Mouse (Mus musculus): Measurements from ENCODE around the gene Tff2. TPM values are rescaled to one million over a fixed set of nuclear protein-coding genes. Genes with fewer than 3 reads are reported as not detected.

Gene Tff2
- total and polyA plus RNA-seq, 3 experiments: not detected

- TF ChIP-seq SIN3A (IDR thresholded peaks at IDR 0.05; ENCODE audit: low read length) (no peak), PAX5 (IDR thresholded peaks at IDR 0.05; ENCODE audit: low read length) (no peak), NELFE (IDR thresholded peaks at IDR 0.05; ENCODE audit: low read depth, low read length) (no peak), POLR2A (IDR thresholded peaks at IDR 0.05; ENCODE audit: low read depth, low read length) (no peak)
- Histone ChIP-seq H3K9me3 (replicated peaks; ENCODE audit: low read length) (peaks cover 6% of the 10 kb centered on the region), H3K4me1 (ENCODE audit: control insufficient read depth in 1 of 2, insufficient read depth in 2 of 2) (peaks cover 3 to 4% of the 10 kb centered on the region in 2 experiments; a peak in 3 of 4 replicates), H3K27ac (ENCODE audit: insufficient read depth, low read depth) (no peak overlapping the region), H3K4me2 (ENCODE audit: insufficient read depth, low read depth, poor library complexity, severe bottlenecking) (no peak overlapping the region), H3K36me3 (replicated peaks in 1 of 2; ENCODE audit: control insufficient read depth in 1 of 2, insufficient read depth in 1 of 2, low read length in 1 of 2) (peaks cover 7 to 8% of the 10 kb centered on the region in 2 experiments), H3K79me2 (replicated peaks; ENCODE audit: control insufficient read depth, extremely low read depth, insufficient read depth, poor library complexity, severe bottlenecking) (no peaks in the 10 kb centered on the region), H3K27me3 (replicated peaks) (peaks cover 2% of the 10 kb centered on the region), H3K4me3 (replicated peaks in 1 of 3; ENCODE audit: low read depth in 2 of 3, low read length in 2 of 3, poor library complexity in 1 of 3) (no peak overlapping the region), H3K9ac (ENCODE audit: insufficient read depth, low read depth) (no peak overlapping the region)
- no peak for DNase-seq (ENCODE audit: extremely low read depth)
- in situ Hi-C loops (cut with MboI; ENCODE audit: low pct_ligation_motif_present, low pct_unique_long_range_greater_than_20kb, low sequenced_read_pairs): no loop called here
- dilution Hi-C loops (cut with MboI; ENCODE audit: extremely low pct_ligation_motif_present, extremely low pct_unique_long_range_greater_than_20kb, low sequenced_read_pairs): no loop called here
Observed at GRCm38 (mm10) chr17:31095570-31095969, 48.5 kb downstream of the Tff2 start.

GRCm38 (mm10) chr17:31094781-31095180 lies 49.3 kb downstream of the Tff2 start:
- Histone ChIP-seq H3K36me3 (replicated peaks in 1 of 2; ENCODE audit: control insufficient read depth in 1 of 2, insufficient read depth in 1 of 2, low read length in 1 of 2) (peaks cover 7 to 8% of the 10 kb centered on the region in 2 experiments), H3K79me2 (replicated peaks; ENCODE audit: control insufficient read depth, extremely low read depth, insufficient read depth, poor library complexity, severe bottlenecking) (no peaks in the 10 kb centered on the region), H3K4me2 (ENCODE audit: insufficient read depth, low read depth, poor library complexity, severe bottlenecking) (no peak overlapping the region), H3K4me3 (replicated peaks in 1 of 3; ENCODE audit: low read depth in 2 of 3, low read length in 2 of 3, poor library complexity in 1 of 3) (no peak overlapping the region), H3K27me3 (replicated peaks) (peaks cover under 1% of the 10 kb centered on the region), H3K9ac (ENCODE audit: insufficient read depth, low read depth) (no peak overlapping the region), H3K9me3 (replicated peaks; ENCODE audit: low read length) (peaks cover 6% of the 10 kb centered on the region), H3K4me1 (ENCODE audit: control insufficient read depth in 1 of 2, insufficient read depth in 2 of 2) (peaks cover 8 to 11% of the 10 kb centered on the region in 2 experiments), H3K27ac (ENCODE audit: insufficient read depth, low read depth) (no peak overlapping the region)
- in situ Hi-C loops (cut with MboI; ENCODE audit: low pct_ligation_motif_present, low pct_unique_long_range_greater_than_20kb, low sequenced_read_pairs): no loop called here
- TF ChIP-seq MYC (IDR thresholded peaks at IDR 0.05; ENCODE audit: low read depth, low read length) (no peak), ETS1 (conservative IDR thresholded peaks at IDR 0.05; ENCODE audit: low read depth, low read length) (no peak), MAX (IDR thresholded peaks at IDR 0.05; ENCODE audit: low read length) (no peak), MEF2A (IDR thresholded peaks at IDR 0.05; ENCODE audit: borderline replicate concordance, low read depth, low read length) (no peak)
- dilution Hi-C loops (cut with MboI; ENCODE audit: extremely low pct_ligation_motif_present, extremely low pct_unique_long_range_greater_than_20kb, low sequenced_read_pairs): no loop called here
- DNase-seq (ENCODE audit: extremely low read depth): no peak

Other genes with a start within 250 kb of the Tff2 start
- 0.04 TPM in 2 replicates for gene Glp1r, start 242.5 kb downstream of the Tff2 start, total RNA-seq (2012; rRNA removed)
- not detected in 2 replicates for gene Glp1r, start 242.5 kb downstream of the Tff2 start, total RNA-seq (2014; rRNA removed)
- not detected in 2 replicates for gene Glp1r, start 242.5 kb downstream of the Tff2 start, polyA plus RNA-seq (2012; ENCODE audit: insufficient read length, low read depth)
- gene Umodl1, start 189.6 kb downstream of the Tff2 start, total RNA-seq (2012; rRNA removed): 2.4 and 4.5 TPM in 2 replicates
- gene Umodl1, start 189.6 kb downstream of the Tff2 start, total RNA-seq (2014; rRNA removed): 1.6 TPM in 2 replicates
- 1.0 and 1.1 TPM in 2 replicates for gene Umodl1, start 189.6 kb downstream of the Tff2 start, polyA plus RNA-seq (2012; ENCODE audit: insufficient read length, low read depth)
- 4.6 and 5.2 TPM in 2 replicates for gene Abcg1, start 86.6 kb downstream of the Tff2 start, total RNA-seq (2012; rRNA removed)
- gene Abcg1, start 86.6 kb downstream of the Tff2 start, total RNA-seq (2014; rRNA removed): 1.9 and 2.2 TPM in 2 replicates
- gene Abcg1, start 86.6 kb downstream of the Tff2 start, polyA plus RNA-seq (2012; ENCODE audit: insufficient read length, low read depth): 1.7 and 2.2 TPM in 2 replicates
- gene Tff3, start 14.6 kb downstream of the Tff2 start, total RNA-seq (2012; rRNA removed): not detected in 2 replicates
- not detected in 2 replicates for gene Tff3, start 14.6 kb downstream of the Tff2 start, total RNA-seq (2014; rRNA removed)
- gene Tff3, start 14.6 kb downstream of the Tff2 start, polyA plus RNA-seq (2012; ENCODE audit: insufficient read length, low read depth): not detected in 2 replicates
- gene Tff1, start 21.0 kb upstream of the Tff2 start, total RNA-seq (2012; rRNA removed): 1.1 and 2.2 TPM in 2 replicates
- gene Tff1, start 21.0 kb upstream of the Tff2 start, total RNA-seq (2014; rRNA removed): 0.54 and 1.6 TPM in 2 replicates
- 0.44 TPM in 1 of 2 replicates, not detected in the other for gene Tff1, start 21.0 kb upstream of the Tff2 start, polyA plus RNA-seq (2012; ENCODE audit: insufficient read length, low read depth)
- gene Tmprss3, start 54.7 kb upstream of the Tff2 start, total RNA-seq (2012; rRNA removed): not detected in 2 replicates
- gene Tmprss3, start 54.7 kb upstream of the Tff2 start, total RNA-seq (2014; rRNA removed): not detected in 2 replicates
- gene Tmprss3, start 54.7 kb upstream of the Tff2 start, polyA plus RNA-seq (2012; ENCODE audit: insufficient read length, low read depth): not detected in 2 replicates
- gene Ubash3a, start 63.6 kb upstream of the Tff2 start, total RNA-seq (2012; rRNA removed): 0.08 TPM in 2 replicates
- gene Ubash3a, start 63.6 kb upstream of the Tff2 start, total RNA-seq (2014; rRNA removed): not detected in 2 replicates
- gene Ubash3a, start 63.6 kb upstream of the Tff2 start, polyA plus RNA-seq (2012; ENCODE audit: insufficient read length, low read depth): 0.17 and 0.23 TPM in 2 replicates
- not detected in 2 replicates for gene Rsph1, start 133.1 kb upstream of the Tff2 start, total RNA-seq (2012; rRNA removed)
- gene Rsph1, start 133.1 kb upstream of the Tff2 start, total RNA-seq (2014; rRNA removed): not detected in 2 replicates
- gene Rsph1, start 133.1 kb upstream of the Tff2 start, polyA plus RNA-seq (2012; ENCODE audit: insufficient read length, low read depth): not detected in 2 replicates
- gene Slc37a1, start 142.5 kb upstream of the Tff2 start, total RNA-seq (2012; rRNA removed): 4.7 and 6.6 TPM in 2 replicates
- gene Slc37a1, start 142.5 kb upstream of the Tff2 start, total RNA-seq (2014; rRNA removed): 1.9 and 2.1 TPM in 2 replicates
- gene Slc37a1, start 142.5 kb upstream of the Tff2 start, polyA plus RNA-seq (2012; ENCODE audit: insufficient read length, low read depth): 2.2 and 2.4 TPM in 2 replicates
- not detected in 2 replicates for gene Pde9a, start 241.9 kb upstream of the Tff2 start, total RNA-seq (2012; rRNA removed)
- gene Pde9a, start 241.9 kb upstream of the Tff2 start, total RNA-seq (2014; rRNA removed): not detected in 2 replicates
- not detected in 2 replicates for gene Pde9a, start 241.9 kb upstream of the Tff2 start, polyA plus RNA-seq (2012; ENCODE audit: insufficient read length, low read depth)